ENCODE assay signal across 24 mouse cellular contexts in genomic region chrX:144374196-144374595, GRCm38 (mm10). TPM values are rescaled to one million over a fixed set of nuclear protein-coding genes. Genes with fewer than 3 reads are reported as not detected.
A peak's percentile ranks its signal among the peaks of the same experiment; 100 is the strongest.
DNase-seq lines count a peak whose midpoint lies in the region; ATAC-seq lines count a peak whose summit lies in the region.
"Had no signal": no experiment of that assay in that cellular context is flagged by ENCODE, and none has a peak within 500 bp of the region (broad histone marks: within the 10 kb centered on the region; RNA-seq: fewer than 3 reads in every experiment).

No protein-coding gene starts in this region.

- no peak overlapping the region for H3K9ac ChIP-seq in embryonic facial prominence, embryonic 11.5 days (replicated peaks; ENCODE audit: low read length)
- H3K9ac ChIP-seq: embryonic facial prominence, embryonic 12.5 days; embryonic facial prominence, embryonic 15.5 days; forebrain, embryonic 12.5 days had no signal

- peak; percentile 56 for DNase-seq in embryonic facial prominence, embryonic 11.5 days (ENCODE audit: low spot score)
- no peak for DNase-seq in embryonic facial prominence, embryonic 10.5 days (ENCODE audit: low spot score)
- peak; percentile 5 for DNase-seq in NIH3T3 (ENCODE audit: low read depth)
- DNase-seq in brain, adult 2 months (ENCODE audit: low read depth, low spot score): peak; percentile 3
- DNase-seq in gastrocnemius, postnatal 10 days: no peak
- DNase-seq in adrenal gland, postnatal 10 days: no peak
- DNase-seq: adrenal gland, adult 8-10 months; adrenal gland, postnatal 25 days; B cell, adult 2 months; cerebellum, adult 11-12 months; cerebellum, adult 2 months; cerebellum, adult 9-10 months; cerebellum, postnatal 10 days; cerebellum, postnatal 25 days had no signal

- no peaks in the 10 kb centered on the region for H3K27me3 ChIP-seq in embryonic facial prominence, embryonic 11.5 days (ENCODE audit: control insufficient read depth, insufficient read depth, low read length)
- 0 out of 2 replicates have a peak, but pooled peaks cover 3% of the 10 kb centered on the region for H3K27me3 ChIP-seq in embryonic facial prominence, embryonic 10.5 days (replicated peaks; ENCODE audit: low read depth, poor library complexity, severe bottlenecking)
- H3K27me3 ChIP-seq: CH12.LX; embryonic facial prominence, embryonic 12.5 days; embryonic facial prominence, embryonic 15.5 days; forebrain, embryonic 12.5 days had no signal

- no peak overlapping the region for H3K4me3 ChIP-seq in embryonic facial prominence, embryonic 11.5 days (ENCODE audit: low read depth, low read length)
- no peak overlapping the region for H3K4me3 ChIP-seq in embryonic facial prominence, embryonic 10.5 days
- H3K4me3 ChIP-seq: embryonic facial prominence, embryonic 12.5 days; embryonic facial prominence, embryonic 15.5 days; erythroblast, embryonic 14.5 days; forebrain, embryonic 10.5 days; forebrain, embryonic 12.5 days had no signal

- H3K9me3 ChIP-seq in embryonic facial prominence, embryonic 11.5 days (replicated peaks; ENCODE audit: control insufficient read depth, low read length): no peaks in the 10 kb centered on the region
- no peaks in the 10 kb centered on the region for H3K9me3 ChIP-seq in embryonic facial prominence, embryonic 10.5 days
- H3K9me3 ChIP-seq: embryonic facial prominence, embryonic 12.5 days; embryonic facial prominence, embryonic 15.5 days; forebrain, embryonic 10.5 days; forebrain, embryonic 12.5 days; G1E had no signal

- no peaks in the 10 kb centered on the region for H3K36me3 ChIP-seq in embryonic facial prominence, embryonic 11.5 days (replicated peaks; ENCODE audit: control insufficient read depth, insufficient read depth, low read depth, low read length)
- peaks cover 20% of the 10 kb centered on the region for H3K36me3 ChIP-seq in embryonic facial prominence, embryonic 10.5 days (replicated peaks)
- H3K36me3 ChIP-seq: embryonic facial prominence, embryonic 12.5 days; embryonic facial prominence, embryonic 15.5 days; forebrain, embryonic 12.5 days had no signal

- no peak overlapping the region for H3K4me2 ChIP-seq in embryonic facial prominence, embryonic 11.5 days (ENCODE audit: low read depth, low read length)
- H3K4me2 ChIP-seq: embryonic facial prominence, embryonic 12.5 days; embryonic facial prominence, embryonic 15.5 days; forebrain, embryonic 12.5 days had no signal

- no peak overlapping the region for H3K27ac ChIP-seq in embryonic facial prominence, embryonic 11.5 days (replicated peaks; ENCODE audit: low read depth, low read length)
- H3K27ac ChIP-seq in embryonic facial prominence, embryonic 10.5 days (replicated peaks): no peak overlapping the region
- H3K27ac ChIP-seq: embryonic facial prominence, embryonic 12.5 days; embryonic facial prominence, embryonic 15.5 days; forebrain, embryonic 10.5 days; forebrain, embryonic 12.5 days had no signal

- WGBS in embryonic facial prominence, embryonic 11.5 days: 48% methylated on average over 2 of the region's 2 CpGs
- 65% methylated on average over 2 of the region's 2 CpGs for WGBS in embryonic facial prominence, embryonic 10.5 days

- H3K4me1 ChIP-seq in embryonic facial prominence, embryonic 11.5 days (ENCODE audit: control insufficient read depth, insufficient read depth, low read length): no peaks in the 10 kb centered on the region
- no peaks in the 10 kb centered on the region for H3K4me1 ChIP-seq in embryonic facial prominence, embryonic 10.5 days
- H3K4me1 ChIP-seq: embryonic facial prominence, embryonic 12.5 days; embryonic facial prominence, embryonic 15.5 days; forebrain, embryonic 10.5 days; forebrain, embryonic 12.5 days had no signal

- no peak for ATAC-seq in embryonic facial prominence, embryonic 11.5 days (replicated peaks; ENCODE audit: insufficient number of reproducible peaks, low FRiP score, low TSS enrichment, low read depth)
- ATAC-seq: CD4-positive, CD25-positive, alpha-beta regulatory T cell, adult 4 months; forebrain, embryonic 14.5 days; forebrain, embryonic 16.5 days had no signal

RNA-seq across cellular contexts. Expression of gene Alg13, which starts 56.6 kb away (rescaled TPM):
- polyA plus RNA-seq in embryonic facial prominence, embryonic 11.5 days (2014; fragmentation: Nextera tagmentation; extraction: Ambion mirVana): 28.8 and 29.4 TPM in 2 replicates
- polyA plus RNA-seq in embryonic facial prominence, embryonic 10.5 days (2016; fragmentation: Nextera tagmentation; extraction: Ambion mirVana): 28.2 and 28.4 TPM in 2 replicates
- 1 to 10 TPM; 6.6 to 9.4 TPM for total RNA-seq in gastrocnemius, postnatal 10 days (2021)
- total RNA-seq in adrenal gland, postnatal 10 days (2021): 10 to 100 TPM; 10.9 to 13.6 TPM

Comparison
In these comparisons a context has a peak if more than half of its experiments do, and no peak if none do; other contexts are left out.
1. DNase-seq: peak in embryonic facial prominence, embryonic 11.5 days (single experiment), NIH3T3 (single experiment) and brain, adult 2 months (single experiment); none in embryonic facial prominence, embryonic 10.5 days (single experiment), gastrocnemius, postnatal 10 days (single experiment) and adrenal gland, postnatal 10 days (single experiment).